Mouse (Mus musculus): ENCODE results near the gene Cacna2d3.

GRCm38 (mm10) chr14:29612436-29612835 lies 109.2 kb downstream of the Cacna2d3 start:
- TF ChIP-seq CTCF (IDR thresholded peaks at IDR 0.05; ENCODE audit: low read depth) (no peak), EP300 (IDR thresholded peaks at IDR 0.05; ENCODE audit: low read depth) (no peak)

Data from liver, embryonic 14.5 days (tissue).